Mouse (Mus musculus) heart, adult 2 months (tissue): ENCODE data around the gene Hist1h2bq.

Experiments used
- CTCF ChIP-seq: fragments of 200-600 bp; IDR thresholded peaks from 2 replicates; pipeline ENCODE4 v1.8.1; 2022; ENCODE audit warnings: antibody characterized with exemption, mild to moderate bottlenecking, moderate library complexity
- POLR2A ChIP-seq: fragments of 200-500 bp; IDR thresholded peaks from 2 replicates; pipeline ENCODE4 v1.6.1; 2011; ENCODE audit warnings: mild to moderate bottlenecking, low read depth, low read length, control low read depth; ENCODE audit not compliant: insufficient read depth

DNA sequence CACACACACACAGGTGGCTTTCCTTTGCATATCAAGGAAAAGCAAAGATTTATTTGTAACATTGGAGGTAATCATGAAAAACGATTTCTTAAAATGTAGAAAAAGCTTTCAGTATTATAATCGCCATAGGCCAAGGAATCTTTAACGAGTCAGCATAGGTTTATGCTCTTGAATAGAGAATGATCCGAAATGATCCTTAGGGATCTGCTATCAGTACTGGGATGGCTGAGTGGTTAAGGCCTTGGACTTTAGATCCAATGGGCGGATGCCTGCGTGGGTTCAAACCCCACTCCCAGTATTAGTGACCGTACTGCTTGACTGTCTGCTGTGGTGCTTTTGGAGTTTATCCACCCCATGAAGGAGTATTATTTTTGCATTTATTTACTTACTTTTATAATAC lies 14.4 kb downstream of the Hist1h2bq start:
- TF ChIP-seq CTCF, result no peak
- no peak for TF ChIP-seq POLR2A
